Mouse (Mus musculus) limb, embryonic 13.5 days (tissue): ENCODE results near the gene Bcl6b. TPM values are rescaled to one million over a fixed set of nuclear protein-coding genes. Genes with fewer than 3 reads are reported as not detected.

ENCODE experiments used
- ATAC-seq: fragments of 200-750 bp; cut with Nextera tagmentation; 2 replicates; pipeline ENCODE4 v1.8.0; 2017; ENCODE audit warnings: low read depth, moderate number of reproducible peaks, moderate TSS enrichment; ENCODE audit not compliant: low FRiP score
- H3K27ac ChIP-seq: fragments of 300-500 bp; sonication (generic); 2 replicates; pipeline ENCODE4 v1.5.1; 2015; ENCODE audit warnings: inconsistent platforms, mild to moderate bottlenecking, moderate library complexity
- H3K27me3 ChIP-seq: fragments of 300-500 bp; sonication (generic); 2 replicates; pipeline ENCODE4 v1.6.1; 2015; ENCODE audit warnings: mild to moderate bottlenecking, inconsistent platforms
- H3K36me3 ChIP-seq: fragments of 300-500 bp; sonication (generic); 2 replicates; pipeline ENCODE4 v1.6.1; 2015; ENCODE audit warnings: inconsistent platforms, mild to moderate bottlenecking, moderate library complexity
- H3K4me1 ChIP-seq: fragments of 300-500 bp; sonication (generic); 2 replicates; pipeline ENCODE4 v1.6.1; 2015; ENCODE audit warnings: inconsistent platforms
- H3K4me2 ChIP-seq: fragments of 300-500 bp; sonication (generic); replicated peaks from 2 replicates; pipeline ENCODE4 v1.6.1; 2015; ENCODE audit warnings: inconsistent platforms, mild to moderate bottlenecking, moderate library complexity
- H3K4me3 ChIP-seq: fragments of 300-500 bp; sonication (generic); 2 replicates; pipeline ENCODE4 v1.5.1; 2015; ENCODE audit warnings: moderate library complexity, mild to moderate bottlenecking, inconsistent platforms
- H3K9ac ChIP-seq: fragments of 300-500 bp; sonication (generic); 2 replicates; pipeline ENCODE4 v1.6.1; 2015; ENCODE audit warnings: mild to moderate bottlenecking, inconsistent platforms
- H3K9me3 ChIP-seq: fragments of 300-500 bp; sonication (generic); 2 replicates; pipeline ENCODE4 v1.6.1; 2016; ENCODE audit warnings: inconsistent platforms
- WGBS: fragments of 180-500 bp; shearing (Covaris S2); methylation state at CpG from one replicate; pipeline ENCODE4 v1.1.7; 2015; 5-methylcytosine and 5-hydroxymethylcytosine counted together
- polyA plus RNA-seq: library from polyadenylated mRNA; unstranded; fragments of >200 nt; fragmentation: Nextera tagmentation; extraction: Ambion mirVana; gene quantifications from 2 replicates; pipeline ENCODE4 v1.2.1, GENCODE M21; 2015

Gene Bcl6b
- polyA plus RNA-seq, 1 experiment from 2014 or later: 10.3 TPM

GRCm38 (mm10) chr11:70242591-70242990 is 13.0 kb upstream of the Bcl6b start:
- H3K36me3 ChIP-seq: no peaks in the 10 kb centered on the region
- no peak overlapping the region for H3K4me3 ChIP-seq
- no peak overlapping the region for H3K4me2 ChIP-seq
- no peak for ATAC-seq
- peaks cover 17% of the 10 kb centered on the region for H3K4me1 ChIP-seq
- no peak overlapping the region for H3K27ac ChIP-seq
- no peak overlapping the region for H3K9ac ChIP-seq
- H3K27me3 ChIP-seq: peaks cover 24% of the 10 kb centered on the region
- no peaks in the 10 kb centered on the region for H3K9me3 ChIP-seq
- WGBS: 67% methylated on average over 11 of the region's 11 CpGs

GRCm38 (mm10) chr11:70239541-70240279 is 10.1 kb upstream of the Bcl6b start, which contains the start of the genes Gm21988 and Rnasek:
TSS of gene Gm21988 (minus strand) at chr11:70239830.
TSS of gene Rnasek (minus strand) at chr11:70239842.
- H3K36me3 ChIP-seq: peaks cover 13% of the 10 kb centered on the region
- WGBS: under 1% methylated on average over 30 of the region's 35 CpGs

GRCm38 (mm10) chr11:70238591-70239440 is 9.2 kb upstream of the Bcl6b start:
- ATAC-seq: no peak
- 13% methylated on average over 23 of the region's 23 CpGs for WGBS
- peak overlapping the region; percentile 98 for H3K4me2 ChIP-seq
- H3K27ac ChIP-seq: peak overlapping the region; percentile 88; the same call in 1 of the 2 replicates
- no peaks in the 10 kb centered on the region for H3K9me3 ChIP-seq
- H3K36me3 ChIP-seq: peaks cover 17% of the 10 kb centered on the region
- H3K9ac ChIP-seq: peak overlapping the region; percentile 90
- H3K27me3 ChIP-seq: no peaks in the 10 kb centered on the region
- H3K4me1 ChIP-seq: peaks cover 38% of the 10 kb centered on the region
- H3K4me3 ChIP-seq: peak overlapping the region; percentile 95

More at GRCm38 (mm10) chr11:70239541-70240279, 10.1 kb upstream of the Bcl6b start, which contains the start of the genes Gm21988 and Rnasek:
- Histone ChIP-seq H3K4me2 (peak within 1 kb of the TSS; percentile 98), H3K27me3 (peaks cover 8% of the 10 kb centered on the region), H3K9ac (peak within 1 kb of the TSS; percentile 90), H3K27ac (peak within 1 kb of the TSS; percentile 67), H3K4me1 (peaks cover 31% of the 10 kb centered on the region), H3K4me3 (peak within 1 kb of the TSS; percentile 95), H3K9me3 (no peaks in the 10 kb centered on the region)
- peak; percentile 46 for ATAC-seq

- Histone ChIP-seq H3K4me1 (peaks cover 49% of the 10 kb centered on the region), H3K27me3 (no peaks in the 10 kb centered on the region), H3K36me3 (peaks cover 17% of the 10 kb centered on the region), H3K4me2 (peak within 1 kb of the TSS; percentile 98), H3K9ac (peak within 1 kb of the TSS; percentile 90), H3K9me3 (no peaks in the 10 kb centered on the region), H3K27ac (peak within 1 kb of the TSS; percentile 88), H3K4me3 (peak within 1 kb of the TSS; percentile 95)
- WGBS: under 1% methylated on average over 68 of the region's 70 CpGs
- peak; percentile 94 for ATAC-seq
These were observed 8.0 kb upstream of the Bcl6b start, which contains the start of gene 0610010K14Rik for GRCm38 (mm10) chr11:70237457-70238167. TSS of gene 0610010K14Rik (minus strand) at chr11:70237914.

- WGBS: 56% methylated on average over 7 of the region's 7 CpGs
- Histone ChIP-seq H3K4me1 (peaks cover 54% of the 10 kb centered on the region), H3K4me3 (peak overlapping the region; percentile 95)
These were observed 7.1 kb upstream of the Bcl6b start for GRCm38 (mm10) chr11:70236717-70237116.

GRCm38 (mm10) chr11:70235254-70235900 is 5.8 kb upstream of the Bcl6b start:
- H3K9me3 ChIP-seq: no peaks in the 10 kb centered on the region
- WGBS: 92% methylated on average over 12 of the region's 12 CpGs
- no peak overlapping the region for H3K27ac ChIP-seq
- peaks cover 6% of the 10 kb centered on the region for H3K27me3 ChIP-seq
- no peak for ATAC-seq
- H3K4me2 ChIP-seq: no peak overlapping the region
- H3K9ac ChIP-seq: no peak overlapping the region
- H3K4me1 ChIP-seq: peaks cover 49% of the 10 kb centered on the region
- H3K4me3 ChIP-seq: no peak overlapping the region
- peaks cover 17% of the 10 kb centered on the region for H3K36me3 ChIP-seq

More at GRCm38 (mm10) chr11:70236717-70237116, 7.1 kb upstream of the Bcl6b start:
- peak overlapping the region; percentile 98 for H3K4me2 ChIP-seq
- no peak for ATAC-seq
- H3K9ac ChIP-seq: peak overlapping the region; percentile 82
- no peaks in the 10 kb centered on the region for H3K27me3 ChIP-seq
- H3K27ac ChIP-seq: peak overlapping the region; percentile 88; the same call in 1 of the 2 replicates
- H3K9me3 ChIP-seq: no peaks in the 10 kb centered on the region
- peaks cover 17% of the 10 kb centered on the region for H3K36me3 ChIP-seq

GRCm38 (mm10) chr11:70234497-70234896 is 4.9 kb upstream of the Bcl6b start:
- Histone ChIP-seq H3K4me2 (no peak overlapping the region), H3K27ac (no peak overlapping the region)
- no peak for ATAC-seq

GRCm38 (mm10) chr11:70234037-70234436 is 4.4 kb upstream of the Bcl6b start:
- no peak for ATAC-seq
- Histone ChIP-seq H3K4me3 (no peak overlapping the region), H3K9me3 (no peaks in the 10 kb centered on the region), H3K27ac (no peak overlapping the region), H3K27me3 (peaks cover 20% of the 10 kb centered on the region), H3K36me3 (peaks cover 17% of the 10 kb centered on the region), H3K4me1 (peaks cover 56% of the 10 kb centered on the region), H3K9ac (0 out of 2 replicates have a peak overlapping the region, but pooled peaks have one; percentile 8), H3K4me2 (no peak overlapping the region)
- whole genome bisulfite sequencing: 58% methylated on average over 5 of the region's 5 CpGs

More at GRCm38 (mm10) chr11:70234497-70234896, 4.9 kb upstream of the Bcl6b start:
- Histone ChIP-seq H3K36me3 (peaks cover 17% of the 10 kb centered on the region), H3K9me3 (no peaks in the 10 kb centered on the region), H3K4me3 (no peak overlapping the region), H3K4me1 (peaks cover 53% of the 10 kb centered on the region), H3K27me3 (peaks cover 15% of the 10 kb centered on the region), H3K9ac (0 out of 2 replicates have a peak overlapping the region, but pooled peaks have one; percentile 8)
- WGBS: 86% methylated on average over 8 of the region's 8 CpGs

GRCm38 (mm10) chr11:70233016-70233415 is 3.4 kb upstream of the Bcl6b start:
- H3K27ac ChIP-seq: no peak overlapping the region; the same call in 1 of the 2 replicates

GRCm38 (mm10) chr11:70232546-70232945 is 2.9 kb upstream of the Bcl6b start:
- Histone ChIP-seq H3K27ac (no peak overlapping the region; the same call in 1 of the 2 replicates), H3K9me3 (no peaks in the 10 kb centered on the region), H3K36me3 (peaks cover 17% of the 10 kb centered on the region), H3K4me3 (peak overlapping the region; percentile 45), H3K4me1 (peaks cover 51% of the 10 kb centered on the region), H3K27me3 (peaks cover 35% of the 10 kb centered on the region), H3K4me2 (peak overlapping the region; percentile 64), H3K9ac (peak overlapping the region; percentile 74)
- 5% methylated on average over 8 of the region's 10 CpGs for WGBS
- no peak for ATAC-seq

More at GRCm38 (mm10) chr11:70233016-70233415, 3.4 kb upstream of the Bcl6b start:
- Histone ChIP-seq H3K4me1 (peaks cover 51% of the 10 kb centered on the region), H3K9ac (peak overlapping the region; percentile 74), H3K27me3 (peaks cover 30% of the 10 kb centered on the region), H3K4me3 (peak overlapping the region; percentile 45), H3K4me2 (peak overlapping the region; percentile 64), H3K9me3 (no peaks in the 10 kb centered on the region), H3K36me3 (peaks cover 17% of the 10 kb centered on the region)
- ATAC-seq: no peak
- 32% methylated on average over 8 of the region's 8 CpGs for WGBS
